Mouse (Mus musculus) stomach, postnatal 0 days (tissue): ENCODE measurements at regions not wholly inside any gene's neighbourhood (a gene's known extent, or its start where the extent isn't known, plus 50 kb on each side); places are given as distances from the start of the nearest gene placed in this dataset.

Experiments used
- CTCF ChIP-seq: IDR thresholded peaks from 2 replicates; pipeline ENCODE4 v1.5.1; 2016; ENCODE audit warnings: antibody characterized with exemption, low read depth, mild to moderate bottlenecking, moderate library complexity
- EP300 ChIP-seq: optimal IDR thresholded peaks from 2 replicates; pipeline ENCODE3; 2016; ENCODE audit warnings: antibody characterized with exemption

GRCm38 (mm10) chr14:46575889-46576288 is 184.5 kb upstream of the Cdkn3 start:
- TF ChIP-seq EP300 = no peak
- no peak for TF ChIP-seq CTCF
